Mouse (Mus musculus) megakaryocyte, embryonic 14.5 days (primary cell): Measurements from ENCODE around the gene Prrg1. TPM values are rescaled to one million over a fixed set of nuclear protein-coding genes. Genes with fewer than 3 reads are reported as not detected.
"Not testable (repeated sequence)": the region's sequence is repeated elsewhere in the genome, so short reads cannot be mapped to it uniquely, and the experiment has no call there.

ENCODE experiments used
- H3K27me3 ChIP-seq: replicated peaks from 2 replicates; pipeline ENCODE3; 2012; ENCODE audit warnings: inconsistent platforms
- H3K36me3 ChIP-seq: replicated peaks from 2 replicates; pipeline ENCODE3; 2012; ENCODE audit warnings: low read length, inconsistent platforms, mixed read lengths
- H3K4me1 ChIP-seq: 2 replicates; pipeline ENCODE4 v1.6.1; 2012; ENCODE audit warnings: inconsistent platforms
- H3K4me3 ChIP-seq: replicated peaks from 2 replicates; pipeline ENCODE3; 2012; ENCODE audit warnings: moderate library complexity, mild to moderate bottlenecking, inconsistent platforms
- H3K9me3 ChIP-seq: 2 replicates; pipeline ENCODE4 v1.6.1; 2012; ENCODE audit warnings: inconsistent platforms
- FLI1 ChIP-seq: IDR thresholded peaks from 2 replicates; pipeline ENCODE4 v1.6.1; 2012; ENCODE audit warnings: low read length, inconsistent platforms, mixed read lengths
- GATA1 ChIP-seq: IDR thresholded peaks from 3 replicates; pipeline ENCODE4 v1.6.1; 2012; ENCODE audit warnings: mixed read lengths, low read length, inconsistent platforms, borderline replicate concordance
- polyA plus RNA-seq: library from polyadenylated mRNA; stranded (reverse); fragments of >175 nt; gene quantifications from 2 replicates; pipeline ENCODE4 v1.2.3, GENCODE M21; 2012; ENCODE audit warnings: low replicate concordance; ENCODE audit not compliant: insufficient read depth

Gene Prrg1
- polyA plus RNA-seq, 1 experiment, result 0.19 TPM

DNA sequence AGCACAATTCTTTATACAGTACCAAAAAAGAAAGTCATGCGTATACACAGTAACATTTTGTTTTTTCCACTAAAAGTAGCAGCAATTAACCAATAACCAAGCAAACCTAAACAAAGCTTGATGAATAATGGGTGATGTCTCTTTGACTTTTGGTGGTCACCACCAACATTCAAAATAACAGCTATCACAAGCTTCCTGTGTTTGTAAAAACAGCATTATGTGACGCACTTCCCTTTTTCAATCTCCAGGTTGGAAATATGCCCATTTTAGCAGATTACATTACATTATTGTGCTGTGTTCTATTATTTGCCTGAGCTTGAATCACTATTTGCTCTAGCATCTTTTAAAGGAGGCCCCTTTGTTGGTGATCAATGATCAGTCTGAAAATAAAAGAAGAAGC, 65.4 kb downstream of the Prrg1 start:
- Histone ChIP-seq H3K4me3 (no peak overlapping the region), H3K9me3 (0 out of 2 replicates have a peak, but pooled peaks cover 5% of the 10 kb centered on the region), H3K27me3 (no peaks in the 10 kb centered on the region), H3K36me3 (no peaks in the 10 kb centered on the region), H3K4me1 (no peaks in the 10 kb centered on the region)
- TF ChIP-seq FLI1 (no peak), GATA1 (no peak)

DNA sequence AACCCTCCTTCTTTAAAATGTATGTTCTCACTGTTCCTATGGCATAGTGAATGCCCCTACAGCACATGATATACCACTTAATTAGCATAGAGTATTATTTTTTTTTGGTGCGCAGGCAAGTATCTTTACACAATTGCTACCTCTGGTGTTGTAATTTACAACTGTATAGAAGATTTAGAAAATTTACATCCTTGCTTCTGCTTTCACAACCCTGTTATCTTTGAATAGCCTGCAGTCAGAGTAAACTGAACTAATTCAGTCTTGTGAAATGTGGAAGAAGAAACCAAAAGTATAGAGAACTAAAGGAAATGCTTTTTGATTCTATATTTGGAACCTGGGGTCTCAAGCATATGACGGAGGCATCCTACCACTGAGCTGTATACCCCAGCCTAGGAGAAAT, 100.7 kb downstream of the Prrg1 start:
- H3K27me3 ChIP-seq, result no peaks in the 10 kb centered on the region
- TF ChIP-seq FLI1 (no peak), GATA1 (no peak)
- no peaks in the 10 kb centered on the region for H3K36me3 ChIP-seq
- no peak overlapping the region for H3K4me3 ChIP-seq
- no peaks in the 10 kb centered on the region for H3K4me1 ChIP-seq
- H3K9me3 ChIP-seq, result no peaks in the 10 kb centered on the region

DNA sequence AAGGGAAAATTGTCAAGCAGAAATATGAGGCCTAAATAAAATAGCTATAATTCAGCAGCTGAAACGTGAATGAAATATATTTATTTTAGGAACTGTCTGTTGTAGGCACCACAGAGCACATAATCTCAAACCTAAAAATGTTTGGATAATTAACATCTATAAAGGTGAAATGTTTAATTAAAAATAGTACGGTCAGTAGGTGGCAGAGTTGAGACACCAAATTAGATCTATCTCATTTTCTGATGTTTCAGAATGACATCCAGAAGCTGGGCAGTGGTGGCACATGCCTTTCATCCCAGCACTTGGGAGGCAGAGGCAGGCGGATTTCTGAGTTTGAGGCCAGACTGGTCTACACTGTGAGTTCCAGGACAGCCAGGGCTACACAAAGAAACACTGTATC, 104.0 kb downstream of the Prrg1 start:
- Histone ChIP-seq H3K36me3 (no peaks in the 10 kb centered on the region), H3K4me3 (no peak overlapping the region), H3K4me1 (no peaks in the 10 kb centered on the region), H3K27me3 (no peaks in the 10 kb centered on the region), H3K9me3 (no peaks in the 10 kb centered on the region)
- no peak for TF ChIP-seq GATA1
- no peak for TF ChIP-seq FLI1

DNA sequence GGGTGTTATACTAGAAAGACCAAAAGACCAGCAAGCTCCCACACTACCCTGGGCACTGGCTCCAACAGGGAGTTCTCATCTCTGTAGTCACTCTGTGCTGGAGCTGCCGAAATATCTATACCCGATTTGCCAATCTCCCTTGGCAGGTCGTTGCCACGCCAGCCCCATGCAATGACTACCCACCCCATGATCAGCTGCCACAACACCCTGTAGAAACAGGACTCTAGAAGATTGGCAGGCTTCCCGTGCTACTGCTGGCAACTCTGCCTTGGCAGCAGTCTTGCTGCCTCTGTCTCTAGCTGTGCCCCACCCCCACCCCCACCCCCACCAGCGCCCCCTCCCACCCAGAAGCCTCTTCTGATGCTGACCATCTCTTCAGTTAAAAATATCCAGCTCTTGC, 149.3 kb downstream of the Prrg1 start:
- no peaks in the 10 kb centered on the region for H3K27me3 ChIP-seq
- H3K36me3 ChIP-seq, result no peaks in the 10 kb centered on the region
- no peaks in the 10 kb centered on the region for H3K4me1 ChIP-seq
- H3K4me3 ChIP-seq, result no peak overlapping the region
- no peaks in the 10 kb centered on the region for H3K9me3 ChIP-seq
- TF ChIP-seq FLI1 (no peak), GATA1 (no peak)

DNA sequence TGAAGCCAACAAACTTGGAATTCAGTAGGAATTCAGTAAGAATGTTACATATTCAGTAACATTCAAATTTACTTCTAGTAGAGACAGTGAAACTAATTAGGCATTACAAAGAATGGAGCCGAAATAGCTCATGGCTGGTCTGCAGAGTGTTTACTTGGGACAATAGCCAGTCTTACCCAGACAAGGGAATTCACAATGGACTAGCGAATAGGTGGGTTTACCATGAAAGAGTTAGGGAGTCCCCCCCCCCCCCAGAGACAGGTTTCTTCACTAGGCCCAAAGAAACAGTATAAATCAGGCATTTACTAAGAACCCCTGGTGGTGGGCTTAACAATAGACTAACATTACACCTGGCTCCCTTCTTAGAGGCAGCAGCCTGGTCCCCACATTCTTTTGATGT, 180.3 kb downstream of the Prrg1 start:
- H3K4me3 ChIP-seq, H3K4me1 ChIP-seq, H3K27me3 ChIP-seq, H3K36me3 ChIP-seq: not testable (repeated sequence)
- H3K9me3 ChIP-seq, result peaks cover 13% of the 10 kb centered on the region

Other genes with a start within 250 kb of the Prrg1 start
- not detected in 2 replicates for gene 4930480E11Rik, start 214.3 kb downstream of the Prrg1 start, polyA plus RNA-seq
- not detected in 2 replicates for gene Fam47c, start 153.9 kb upstream of the Prrg1 start, polyA plus RNA-seq